Mouse (Mus musculus): ENCODE data around the gene Nans. TPM values are rescaled to one million over a fixed set of nuclear protein-coding genes. Genes with fewer than 3 reads are reported as not detected.

The Nans gene
- total RNA-seq, 2 experiments from 2014 or later: 38.3 to 43.8 TPM

DNA sequence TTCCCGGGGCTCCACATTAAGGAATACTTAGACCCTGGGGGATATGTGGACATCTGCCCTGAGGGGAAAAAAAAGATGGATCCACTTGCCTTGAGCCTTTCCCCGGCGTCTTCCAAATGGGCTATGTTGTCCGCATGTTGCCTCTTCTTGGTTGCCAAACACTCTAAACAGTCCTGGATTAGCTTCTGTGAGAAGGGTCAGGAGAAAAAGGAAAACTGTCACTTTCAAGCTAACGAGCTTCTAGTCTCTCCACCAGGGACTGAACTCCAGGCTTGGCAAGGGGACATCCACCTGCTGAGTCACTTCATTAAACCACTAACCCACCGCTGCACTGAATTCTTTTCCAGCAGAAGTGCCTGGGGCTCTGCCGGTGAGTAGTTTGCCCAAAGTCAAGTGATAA lies 43.9 kb downstream of the Nans start:
- DNase-seq: no peak

DNA sequence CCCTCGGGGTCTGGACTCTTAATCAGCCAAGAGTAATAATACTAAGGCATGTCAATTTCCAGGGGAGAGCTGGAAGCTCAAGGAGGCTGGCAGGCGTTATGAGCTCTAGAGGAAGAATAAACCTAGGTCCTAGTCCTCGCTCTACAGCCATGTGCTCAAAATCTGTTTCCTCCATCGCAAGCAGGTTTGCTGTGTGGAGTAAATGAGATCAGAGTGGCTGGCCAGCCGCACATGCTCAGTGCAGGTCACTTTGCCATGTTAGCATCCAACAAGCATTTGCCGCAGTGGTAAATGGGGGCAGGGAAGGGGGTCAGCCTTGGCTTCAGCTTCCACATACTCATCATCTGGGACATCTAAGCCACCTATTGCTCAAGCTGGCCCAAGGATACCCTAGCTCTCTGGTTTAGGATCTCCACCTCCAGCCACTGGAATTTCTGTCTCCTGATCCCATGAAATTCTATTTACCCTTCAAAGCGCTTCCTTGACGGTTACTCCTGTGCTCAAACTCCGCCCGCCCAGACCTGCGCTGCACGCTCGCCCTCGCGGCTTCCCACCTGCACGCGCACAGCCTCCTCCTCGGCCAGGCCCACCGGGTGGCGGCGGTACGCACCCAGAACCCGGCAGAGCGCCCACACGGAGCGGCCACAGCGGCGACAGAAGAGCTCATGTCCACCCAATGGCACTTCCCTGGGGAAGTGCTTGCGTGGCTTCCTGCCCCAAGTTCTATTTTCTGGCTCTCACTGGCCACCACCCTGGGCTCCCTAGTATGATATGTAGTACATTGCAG lies 45.1 kb downstream of the Nans start:
- peak; percentile 3 to 45 for DNase-seq

DNA sequence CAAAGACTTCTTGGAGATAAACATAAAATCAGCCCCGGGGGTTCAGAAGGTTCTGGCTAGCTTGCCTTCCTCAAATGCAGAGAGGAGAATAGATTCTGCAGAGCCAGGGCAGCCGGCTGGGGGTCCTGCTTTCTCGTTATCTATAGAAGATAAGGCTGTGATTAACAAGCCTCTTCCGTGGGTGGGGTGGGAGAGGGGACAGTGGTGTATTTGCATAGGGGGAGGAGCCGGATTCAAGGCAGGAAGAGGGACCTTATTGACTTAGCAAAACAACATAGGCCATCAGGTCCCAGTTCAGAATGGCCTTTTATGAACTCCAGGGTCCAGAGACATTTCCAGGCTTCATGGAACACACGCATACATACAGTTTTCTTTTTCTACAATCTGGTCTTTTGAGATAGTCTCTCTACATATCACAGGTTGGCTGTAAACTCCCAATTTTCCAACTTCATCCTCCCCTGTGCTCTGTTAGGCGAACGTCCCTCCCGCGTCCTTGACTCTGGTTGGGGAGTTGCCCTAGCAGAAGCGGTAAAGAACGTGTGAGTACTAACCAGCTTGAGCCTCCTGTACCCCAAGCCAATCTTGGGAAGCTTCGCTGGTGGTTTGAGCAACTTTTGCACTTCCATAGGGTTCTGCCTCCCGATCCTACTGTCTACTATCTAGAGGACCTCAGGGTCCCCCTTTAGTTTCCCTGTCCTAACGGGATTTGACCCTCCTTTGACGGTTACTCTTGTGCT lies 46.2 kb downstream of the Nans start:
- DNase-seq: peak in 1 of 2 experiments; percentile 29

DNA sequence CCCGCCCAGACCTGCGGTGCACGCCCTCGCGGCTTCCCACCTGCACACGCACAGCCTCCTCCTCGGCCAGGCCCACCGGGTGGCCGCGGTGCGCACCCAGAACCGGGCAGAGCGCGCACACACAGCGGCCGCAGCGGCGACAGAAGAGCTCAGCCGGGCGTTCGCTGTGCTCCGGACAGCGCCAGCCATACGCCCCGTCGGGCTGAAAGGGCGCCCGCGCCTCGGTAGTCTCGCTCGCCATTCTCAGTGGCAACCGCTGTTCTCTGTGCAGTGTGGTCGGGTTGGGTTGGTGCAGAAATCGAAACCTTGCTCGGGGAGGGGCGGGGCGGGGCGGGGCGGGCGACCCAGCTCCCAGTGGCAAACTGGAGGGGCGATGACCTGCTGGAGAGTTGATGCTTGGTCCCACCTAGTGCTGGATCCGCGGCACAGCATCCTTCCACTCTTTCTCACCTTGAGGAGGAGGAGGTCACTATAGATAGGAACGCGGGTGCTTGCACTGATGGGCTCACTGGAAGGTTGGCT lies 46.9 kb downstream of the Nans start, which contains the start of gene Trim14:
TSS of gene Trim14 (minus strand) at position 302 of the 522 bp plus-strand sequence.
- DNase-seq: peak; percentile 49 to 58

DNA sequence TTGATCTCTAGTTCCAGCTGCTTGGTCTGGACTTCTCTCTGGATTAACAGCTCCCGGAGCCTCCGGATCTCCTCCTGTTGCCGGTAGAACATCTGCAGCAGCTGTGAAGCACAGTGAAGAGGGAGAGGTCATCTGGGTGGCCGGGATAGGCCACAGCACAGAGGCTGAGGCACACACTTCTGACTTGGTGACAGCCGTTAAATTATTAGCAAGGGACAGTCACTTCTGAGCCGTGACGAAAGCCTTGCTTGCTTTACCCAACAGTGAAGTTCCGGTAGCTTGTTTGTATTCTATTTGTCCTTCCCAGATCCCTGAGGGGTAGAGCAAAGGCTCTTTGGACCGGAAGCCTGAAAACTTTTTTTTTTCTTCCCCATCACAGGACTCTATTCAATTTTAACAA lies 50.1 kb downstream of the Nans start:
- DNase-seq: no peak

DNA sequence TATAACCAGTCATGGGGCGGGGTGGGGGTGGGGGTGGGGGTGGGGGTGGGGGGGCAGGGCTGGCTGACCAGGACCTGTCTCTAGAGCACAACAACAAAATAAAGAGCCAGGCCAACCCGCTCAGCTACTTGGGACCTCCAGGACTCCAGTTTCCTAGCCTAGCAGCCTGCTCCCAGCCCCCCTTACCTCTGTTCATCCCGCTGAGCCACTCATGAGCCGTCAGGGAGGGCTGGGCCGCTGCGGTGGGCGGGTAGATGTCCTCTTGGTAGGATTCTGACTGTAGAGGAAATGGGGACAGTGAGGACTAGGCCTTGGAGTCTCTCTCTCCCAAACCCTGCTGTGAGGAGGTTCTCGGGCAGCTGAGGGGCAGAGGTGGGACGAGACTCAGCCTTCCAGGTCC lies 52.7 kb downstream of the Nans start:
- DNase-seq: no peak

DNA sequence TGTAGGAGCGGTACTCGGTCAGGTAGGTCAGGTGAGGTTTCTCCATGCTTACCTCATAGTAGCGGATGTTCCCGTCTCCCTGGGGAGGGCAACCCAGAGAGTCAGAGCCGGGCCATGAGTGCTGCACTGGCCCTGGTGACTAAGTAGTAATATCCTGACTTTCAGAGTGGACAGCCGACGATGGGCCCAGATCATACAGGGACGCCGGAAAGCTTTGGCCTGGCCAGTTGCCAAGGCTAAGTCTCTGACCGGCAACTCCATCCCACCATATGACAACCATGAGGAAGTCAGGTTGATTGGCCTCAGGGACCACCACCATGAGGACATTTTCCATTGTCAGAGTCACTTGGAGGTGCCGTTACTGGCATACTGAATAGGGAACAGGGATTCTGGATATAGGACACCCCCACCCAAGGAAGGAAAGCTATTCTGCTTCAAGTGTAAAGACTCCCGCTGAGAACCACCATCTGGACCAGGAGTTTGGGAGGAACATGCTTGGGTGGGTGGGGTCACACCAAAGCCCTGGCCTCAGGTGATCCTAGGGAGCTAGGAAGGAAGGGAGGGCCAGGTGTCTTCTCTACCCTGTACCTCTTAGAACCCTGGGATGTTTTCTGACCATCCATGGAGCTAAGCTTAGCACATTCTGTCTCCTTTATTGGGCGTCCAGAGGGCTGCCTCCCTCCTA lies 54.5 kb downstream of the Nans start:
- no peak for DNase-seq

DNA sequence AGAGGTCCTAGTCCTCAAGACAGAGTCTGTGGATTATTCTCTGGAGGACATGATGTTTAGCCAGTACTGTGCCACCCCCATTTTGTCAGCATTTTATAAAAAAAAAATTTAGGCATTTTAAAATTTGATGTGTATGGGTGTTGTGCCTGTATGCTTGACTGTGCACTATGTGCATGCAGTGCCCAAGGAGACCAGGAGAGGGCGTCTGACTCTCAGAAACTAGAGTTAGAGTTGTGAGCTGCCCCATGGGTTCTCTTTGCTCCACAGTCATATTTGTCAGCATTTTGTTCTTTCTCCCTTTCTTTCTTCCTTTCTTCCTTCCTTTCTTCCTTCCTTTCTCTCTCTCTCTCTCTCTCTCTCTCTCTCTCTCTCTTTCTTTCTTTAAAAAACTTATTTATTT lies 55.3 kb downstream of the Nans start:
- DNase-seq: peak; percentile 32 to 41

DNA sequence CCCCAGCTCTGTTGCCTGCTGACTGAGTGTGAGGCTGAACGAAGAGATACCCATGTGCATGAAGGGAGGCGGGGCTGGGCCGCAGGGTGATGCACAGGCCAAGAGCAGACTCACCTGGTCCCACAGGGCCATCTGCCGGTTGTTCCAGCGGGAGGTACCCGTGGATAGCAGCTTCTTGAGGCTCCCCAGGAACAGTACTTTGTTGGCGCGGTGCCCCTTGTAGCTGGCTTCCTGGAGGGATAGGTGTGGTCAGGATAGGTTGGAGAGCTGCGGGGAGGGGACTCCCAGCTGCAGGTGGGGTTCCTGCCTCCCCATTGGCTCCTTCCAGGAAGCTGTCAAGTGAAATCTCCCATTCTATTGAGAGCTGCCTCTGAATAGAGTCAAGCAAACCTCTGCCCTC lies 56.5 kb downstream of the Nans start:
- DNase-seq: no peak

DNA sequence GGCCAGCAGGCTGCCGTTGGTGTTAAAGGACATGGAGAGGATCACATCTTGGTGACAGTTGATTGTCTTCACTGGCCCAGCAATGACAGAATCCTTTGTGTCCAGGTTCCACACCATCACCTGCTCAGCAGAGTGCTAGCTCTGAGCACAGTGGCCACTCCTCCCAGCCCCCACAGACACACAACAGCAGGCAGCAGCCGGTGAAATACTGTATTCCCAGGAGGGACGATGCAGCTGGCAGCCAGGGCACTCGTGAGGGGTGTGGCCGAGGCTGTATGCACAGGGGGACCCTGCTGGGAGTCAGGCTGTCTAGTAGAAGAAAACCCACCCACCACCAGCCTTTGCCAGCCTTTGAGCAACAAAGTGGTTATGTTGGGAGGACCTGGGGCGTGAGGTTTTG lies 57.7 kb downstream of the Nans start:
- DNase-seq: no peak

DNA sequence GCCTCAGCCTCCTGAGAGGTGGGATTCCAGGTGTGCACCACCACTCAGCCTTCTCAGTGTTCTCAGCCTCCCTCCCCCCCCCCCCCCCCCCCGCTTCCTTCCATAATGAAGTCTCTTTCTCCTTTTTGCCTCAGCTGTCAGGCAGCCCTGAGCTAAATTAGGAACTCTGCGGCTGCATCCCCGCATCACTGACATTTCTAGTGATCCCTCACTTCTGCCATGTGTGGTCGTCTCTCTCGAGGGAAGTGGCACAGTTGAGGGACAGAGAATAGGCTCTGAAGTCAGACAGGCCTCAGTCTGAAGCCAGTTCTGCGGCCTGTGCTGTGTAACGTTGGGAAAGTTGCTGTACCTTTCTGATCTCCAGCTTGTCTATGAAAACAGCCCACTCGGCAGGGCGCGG lies 60.9 kb downstream of the Nans start:
- no peak for DNase-seq

DNA sequence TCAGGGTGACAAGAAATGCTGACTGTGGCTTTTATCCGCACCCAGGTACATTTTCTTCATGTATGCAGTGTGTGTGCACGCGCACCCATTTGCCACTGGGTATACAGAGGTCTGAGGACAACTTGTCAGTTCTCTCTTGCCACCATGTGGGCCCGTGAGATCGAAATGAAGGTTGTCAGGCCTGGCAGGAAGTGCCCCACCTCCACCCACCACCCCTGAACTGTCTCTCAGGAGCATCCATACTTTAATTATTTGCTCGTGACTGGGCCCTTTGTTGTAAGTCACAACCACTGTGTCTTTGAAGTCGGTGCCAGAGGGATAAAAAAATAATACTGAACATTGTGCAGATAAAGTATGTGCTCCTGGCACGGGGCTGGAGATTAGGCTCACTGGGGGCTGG lies 61.4 kb downstream of the Nans start:
- DNase-seq: peak in 1 of 2 experiments; percentile 12

Other genes starting within 250 kb of the Nans start
- gene Foxe1, start 145.6 kb upstream of the Nans start, total RNA-seq (2021): not detected
- 1 to 10 TPM; 6.0 to 6.8 TPM for gene Trmo, start 99.8 kb upstream of the Nans start, total RNA-seq (2021)
- gene Hemgn, start 75.7 kb upstream of the Nans start, total RNA-seq (2021): under 1 TPM in 1 of 2 experiments, not detected in 1; 0.17 TPM
- gene Anp32b, start 38.3 kb upstream of the Nans start, total RNA-seq (2021): 100 to 1,000 TPM; 128 to 134 TPM
- 1 to 10 TPM; 3.6 to 5.2 TPM for gene Trim14, start 46.9 kb downstream of the Nans start, total RNA-seq (2021)
- gene Coro2a, start 113.0 kb downstream of the Nans start, total RNA-seq (2021): 1 to 10 TPM; 2.5 to 3.1 TPM
- gene Tbc1d2, start 161.0 kb downstream of the Nans start, total RNA-seq (2021): 1 to 10 TPM; 2.4 to 2.7 TPM